Mouse (Mus musculus) G1E-ER4 (cell line): ENCODE data around the gene Krt35. TPM values are rescaled to one million over a fixed set of nuclear protein-coding genes. Genes with fewer than 3 reads are reported as not detected.

ENCODE experiments used
- GATA1 ChIP-seq: IDR thresholded peaks from one replicate; pipeline ENCODE4 v1.8.0; 2012; ENCODE audit warnings: low read length, inconsistent platforms
- polyA plus RNA-seq: library from polyadenylated mRNA; stranded (reverse); fragments of >175 nt; gene quantifications from 2 replicates; pipeline ENCODE4 v1.2.3, GENCODE M21; 2012

Gene Krt35
- polyA plus RNA-seq: not detected in 2 replicates

DNA sequence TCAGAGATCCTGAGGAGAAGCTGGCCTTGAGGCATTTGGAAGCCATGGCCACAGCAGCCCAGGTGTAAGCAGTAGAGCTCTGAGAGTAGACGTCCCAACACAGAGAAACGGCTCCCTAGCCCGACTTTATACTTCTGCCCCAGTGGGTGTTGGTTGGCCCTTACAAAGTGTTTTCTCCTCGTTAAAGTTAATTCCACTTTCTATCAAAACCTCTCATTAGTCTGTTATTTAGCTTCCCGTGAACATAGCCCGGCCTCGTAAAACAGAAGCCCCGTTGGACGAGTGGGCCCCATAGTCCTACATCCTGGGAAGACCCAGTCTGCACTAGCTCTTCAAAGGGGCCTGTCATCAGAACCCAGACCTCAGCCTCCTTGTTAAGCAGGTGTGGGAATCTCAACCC, at the start of gene Krt35:
Gene Krt35 (minus strand): TSS at position 101 of the 400 bp plus-strand sequence.
- TF ChIP-seq GATA1: no peak

DNA sequence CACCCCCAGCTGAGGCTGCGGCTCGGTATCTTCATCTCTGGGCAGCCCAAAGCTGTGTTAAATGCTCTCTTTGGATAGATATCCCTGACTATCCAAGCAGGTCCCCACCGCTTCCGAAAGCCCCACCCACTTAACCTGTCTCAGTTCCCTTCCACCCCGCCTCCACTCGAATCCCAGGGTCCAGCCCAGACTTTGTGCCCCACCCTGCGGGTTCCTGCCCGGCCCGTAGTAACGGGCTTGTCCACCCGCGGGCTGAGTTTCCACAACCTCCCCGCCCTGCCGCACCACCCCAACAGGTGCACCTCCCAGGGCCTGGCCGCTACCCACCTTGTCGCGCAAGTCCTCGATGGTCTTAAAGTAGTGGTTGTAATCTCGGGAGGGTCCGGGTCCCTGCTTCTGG, 49.1 kb upstream of the Krt35 start:
- no peak for TF ChIP-seq GATA1

DNA sequence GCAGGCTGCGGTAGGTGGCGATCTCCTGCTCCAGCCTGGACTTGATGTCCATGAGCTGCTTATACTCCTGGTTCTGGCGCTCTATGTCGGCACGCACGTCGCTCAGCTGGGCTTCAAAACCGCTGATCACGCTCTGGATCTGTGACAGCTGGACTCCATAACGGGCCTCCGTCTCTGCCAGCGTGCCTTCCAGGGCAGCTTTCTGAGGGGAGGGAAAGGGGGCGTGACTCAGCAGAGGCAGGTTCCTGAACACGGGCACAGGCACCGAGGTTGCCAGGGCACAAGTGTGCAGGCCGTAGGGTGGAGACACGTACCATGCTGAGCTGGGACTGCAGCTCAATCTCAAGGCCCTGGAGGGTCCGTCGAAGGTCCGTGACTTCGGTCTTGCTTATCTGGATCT, 44.9 kb upstream of the Krt35 start:
- TF ChIP-seq GATA1: no peak

DNA sequence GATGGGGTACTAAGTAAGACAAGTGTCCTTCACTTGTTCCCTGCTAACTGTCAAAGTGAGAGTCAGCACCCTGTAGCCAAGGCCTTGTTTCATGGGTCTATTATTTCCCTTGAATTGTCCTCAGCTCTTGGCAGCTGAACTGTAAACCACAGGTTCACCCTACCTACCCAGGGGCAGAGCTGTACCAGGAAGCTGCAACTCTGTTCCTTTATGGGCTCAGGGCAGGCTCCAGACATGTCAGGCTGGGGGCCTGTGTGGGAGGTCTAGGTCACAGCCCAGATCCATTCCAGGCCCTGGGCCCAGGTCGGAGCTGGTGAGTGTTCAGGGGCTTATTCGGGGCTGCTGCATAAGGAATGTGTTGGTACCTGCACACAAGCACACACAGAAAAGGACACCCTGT, 43.4 kb upstream of the Krt35 start:
- no peak for TF ChIP-seq GATA1

DNA sequence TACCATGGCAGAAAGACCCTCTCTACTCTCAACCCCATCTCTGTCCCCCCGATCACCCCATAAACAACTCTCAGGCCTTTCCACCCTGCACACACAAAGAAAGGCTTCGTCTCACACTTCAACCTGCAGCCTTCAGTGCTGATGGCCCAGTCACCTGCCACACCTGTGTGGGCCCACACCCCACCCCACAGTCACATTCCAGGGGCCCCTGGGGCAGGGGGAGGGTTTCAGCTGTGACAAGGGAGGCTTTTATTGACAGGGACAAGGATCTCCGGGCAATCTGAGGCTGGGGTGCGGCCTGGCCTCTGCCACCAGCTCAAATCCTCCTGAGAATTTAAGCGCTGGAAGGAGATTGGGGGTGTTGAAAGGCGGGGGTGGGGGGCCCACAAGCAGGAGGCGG, 42.8 kb upstream of the Krt35 start:
- no peak for TF ChIP-seq GATA1

DNA sequence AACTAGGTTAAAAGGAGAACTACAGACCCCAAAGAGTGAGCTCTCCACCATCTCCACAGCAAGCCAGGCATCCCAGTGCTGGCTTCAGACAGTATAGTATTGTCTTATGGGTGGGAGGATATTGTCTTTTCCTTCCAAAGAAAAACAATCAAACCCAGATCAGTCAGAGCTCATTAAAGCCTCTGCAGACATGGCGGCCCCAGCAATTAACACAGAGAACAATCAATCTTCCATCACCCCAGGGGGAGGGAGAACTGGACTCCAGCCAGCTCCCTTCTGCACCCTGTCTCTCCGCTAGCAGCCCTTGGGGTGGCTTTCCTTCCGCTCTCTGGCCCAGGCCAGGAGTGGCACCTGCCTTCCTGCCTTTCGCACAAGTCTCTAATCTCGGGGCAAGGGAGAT, 41.7 kb upstream of the Krt35 start:
- TF ChIP-seq GATA1: no peak

DNA sequence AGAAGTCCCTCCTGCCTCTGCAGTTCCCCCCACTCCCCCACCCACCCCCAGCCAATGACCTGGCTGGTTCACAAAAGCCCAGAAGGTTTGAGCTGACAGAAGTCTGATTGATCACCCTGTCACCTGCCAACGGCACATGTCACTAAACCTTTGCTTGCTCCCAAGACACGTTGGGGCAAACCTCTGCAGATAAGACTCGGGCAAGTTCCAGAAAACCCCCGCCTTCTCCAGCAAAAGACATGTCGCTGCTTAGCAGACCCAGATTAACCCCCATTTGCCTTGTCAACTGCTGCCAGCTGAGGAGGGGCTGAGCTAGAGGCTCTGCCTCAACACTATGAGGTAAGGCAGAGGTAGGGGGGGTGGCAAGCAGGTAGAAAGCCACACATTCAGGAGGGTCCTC, 40.5 kb upstream of the Krt35 start:
- TF ChIP-seq GATA1: no peak

DNA sequence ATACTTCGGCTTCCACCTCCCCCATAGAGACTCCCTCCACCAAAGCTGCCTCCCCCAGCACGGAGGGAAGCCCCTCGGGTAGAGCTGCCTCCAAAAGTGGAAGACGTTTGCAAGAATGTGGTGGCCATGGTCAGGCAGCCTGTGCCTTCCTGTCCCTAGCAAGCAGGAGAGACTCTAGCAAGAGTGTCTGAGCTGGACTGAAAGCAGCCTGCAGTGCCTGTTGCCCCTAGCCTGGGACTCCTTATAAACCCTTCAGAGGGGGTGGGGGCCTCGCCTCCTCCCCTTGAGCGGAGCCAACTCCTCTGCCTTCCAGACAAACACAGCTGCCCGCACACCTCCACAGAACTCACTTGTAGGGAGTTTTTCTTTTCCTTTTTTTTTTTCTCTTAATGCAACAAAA, 39.7 kb upstream of the Krt35 start, which contains the start of gene Krt15:
Gene Krt15 (minus strand): TSS at position 198 of the 400 bp plus-strand sequence.
- no peak for TF ChIP-seq GATA1

DNA sequence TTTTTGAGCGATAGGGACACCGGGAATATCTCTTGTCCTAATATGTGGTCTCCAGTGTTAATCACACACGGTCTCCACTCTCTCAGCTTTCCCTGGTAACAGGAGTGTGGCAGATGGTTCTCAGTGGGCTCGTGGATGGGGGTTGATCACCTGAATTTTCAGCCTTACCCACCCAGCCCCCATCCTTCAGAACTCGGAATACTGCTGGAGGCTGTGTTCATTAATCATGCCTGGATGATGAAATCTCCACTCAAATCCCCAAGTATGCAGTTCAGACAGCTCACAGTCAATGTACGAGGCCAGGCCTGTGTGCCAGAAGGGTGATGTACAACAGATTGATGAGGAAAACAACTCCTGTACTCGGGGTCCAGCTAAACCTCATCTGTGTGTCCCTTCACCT, 28.9 kb upstream of the Krt35 start:
- TF ChIP-seq GATA1: no peak

DNA sequence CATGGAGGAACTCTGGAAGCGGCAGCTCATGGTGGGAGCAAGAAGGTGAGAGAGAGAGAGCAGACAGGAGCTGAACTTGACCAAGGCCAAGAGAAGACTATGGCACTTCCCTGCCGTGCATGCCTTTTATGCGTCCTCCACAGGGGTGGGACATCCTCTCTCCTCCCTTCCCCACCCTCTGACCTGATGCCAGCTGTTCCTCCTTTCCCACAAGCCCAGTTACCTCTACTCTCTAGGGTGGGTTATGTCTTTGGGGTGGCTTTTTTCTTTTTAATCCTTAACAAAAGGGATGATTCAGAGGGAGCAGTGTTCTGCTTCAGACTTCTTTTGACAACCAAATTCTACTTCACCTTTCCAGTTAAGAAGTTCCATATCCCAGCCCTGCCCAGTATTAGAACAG, 25.4 kb upstream of the Krt35 start, which contains the start of gene Krt13:
Gene Krt13 (minus strand): TSS at position 101 of the 400 bp plus-strand sequence.
- TF ChIP-seq GATA1: no peak

DNA sequence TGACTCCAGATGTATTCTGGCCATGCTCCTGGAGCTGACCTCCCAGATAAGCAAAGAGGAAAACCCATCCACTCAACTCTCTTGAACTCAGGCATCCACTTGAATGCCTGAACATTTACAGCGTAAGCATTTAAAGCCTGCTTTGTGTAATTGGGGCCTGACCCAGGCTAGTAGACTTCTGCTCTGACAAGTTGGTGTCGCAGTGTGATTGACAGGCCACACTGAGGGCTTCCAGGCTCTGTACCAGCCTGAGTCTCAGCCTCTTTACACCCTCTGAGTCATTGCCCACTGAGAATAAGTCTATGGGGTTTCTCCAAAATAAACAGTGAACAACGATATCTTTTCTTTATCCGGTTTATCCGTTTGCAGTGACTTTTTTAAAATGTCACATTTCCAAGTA, 24.3 kb upstream of the Krt35 start:
- no peak for TF ChIP-seq GATA1

DNA sequence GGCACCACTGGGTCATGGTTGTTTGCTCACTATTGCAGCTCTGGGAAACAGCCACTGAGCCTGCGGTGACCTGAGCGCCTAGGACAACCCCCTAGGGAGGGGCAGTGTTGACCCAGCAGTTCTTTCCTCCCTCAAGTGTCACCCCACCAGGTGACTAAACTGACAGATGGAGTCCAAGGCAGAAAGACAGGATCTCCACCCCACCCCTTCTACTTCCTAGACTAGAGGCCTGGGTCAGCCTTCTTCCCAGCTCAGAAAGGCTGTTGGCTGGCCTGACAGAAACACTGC, 17.6 kb upstream of the Krt35 start:
- TF ChIP-seq GATA1: no peak

DNA sequence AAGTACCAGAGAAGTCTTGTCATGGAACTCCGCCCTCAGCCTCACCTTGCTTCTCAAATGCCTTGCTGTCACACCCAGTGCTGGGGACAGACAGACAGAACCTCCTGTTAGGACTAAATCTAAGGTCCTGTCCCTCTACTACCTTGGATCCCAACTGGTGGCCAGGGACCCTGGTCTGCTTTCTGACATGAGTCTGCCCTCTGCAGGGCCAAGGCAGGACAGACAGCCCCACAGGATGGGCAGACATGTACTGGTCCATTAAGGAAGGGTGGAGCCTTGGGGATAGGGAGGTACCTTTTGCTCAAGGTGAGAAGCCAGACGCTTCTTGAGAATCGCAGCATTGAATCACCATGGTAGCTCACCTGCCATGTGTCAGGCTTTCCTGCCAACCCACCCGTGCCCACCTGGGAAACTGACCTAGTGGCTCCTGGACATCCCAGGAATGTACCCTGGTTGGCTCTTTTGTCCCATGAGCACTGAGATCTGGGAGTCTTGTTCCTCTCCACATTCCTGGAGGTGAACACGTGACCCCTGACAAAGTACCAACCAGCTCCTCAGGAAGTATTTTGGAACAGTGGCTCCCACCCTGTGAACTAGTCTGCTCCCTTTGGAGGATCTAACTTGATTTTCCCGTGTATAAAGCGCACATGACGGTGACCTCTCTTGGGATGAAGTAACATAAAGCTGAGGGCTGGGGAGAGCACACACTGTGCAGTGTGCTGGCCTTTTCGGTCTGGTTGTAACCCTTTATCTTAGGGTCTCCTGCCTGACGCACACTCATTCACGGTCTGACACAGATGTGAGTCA, 17.1 kb upstream of the Krt35 start:
- TF ChIP-seq GATA1: no peak

DNA sequence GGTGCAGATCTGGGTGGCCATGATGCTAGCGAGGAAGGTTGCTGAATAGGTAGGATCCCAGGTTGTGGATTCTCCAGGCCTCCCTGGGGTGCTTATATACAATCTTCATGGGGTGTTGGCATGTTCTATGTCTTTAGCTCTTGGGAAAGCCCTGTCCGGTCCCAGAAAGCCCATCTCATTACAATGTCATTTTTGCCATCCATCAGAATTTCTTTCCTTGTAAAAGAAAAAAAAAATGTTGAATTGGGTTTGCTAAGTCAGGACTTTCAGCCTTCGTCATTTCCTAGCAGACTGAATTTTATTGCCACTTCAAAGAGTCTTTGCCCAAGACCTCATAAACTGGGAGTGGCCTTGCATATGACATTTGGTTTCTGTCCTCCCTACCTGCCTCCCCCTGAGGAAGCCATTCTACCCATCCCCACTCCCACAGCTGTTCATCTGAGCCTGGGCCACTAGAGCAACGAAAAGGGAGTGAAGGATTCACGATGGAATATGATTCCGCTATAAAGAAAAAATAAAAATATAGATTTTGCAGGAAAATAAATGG, 9.6 kb upstream of the Krt35 start, which contains the start of gene Krt36:
Gene Krt36 (minus strand): TSS at position 51 of the 547 bp plus-strand sequence.
- TF ChIP-seq GATA1: no peak

DNA sequence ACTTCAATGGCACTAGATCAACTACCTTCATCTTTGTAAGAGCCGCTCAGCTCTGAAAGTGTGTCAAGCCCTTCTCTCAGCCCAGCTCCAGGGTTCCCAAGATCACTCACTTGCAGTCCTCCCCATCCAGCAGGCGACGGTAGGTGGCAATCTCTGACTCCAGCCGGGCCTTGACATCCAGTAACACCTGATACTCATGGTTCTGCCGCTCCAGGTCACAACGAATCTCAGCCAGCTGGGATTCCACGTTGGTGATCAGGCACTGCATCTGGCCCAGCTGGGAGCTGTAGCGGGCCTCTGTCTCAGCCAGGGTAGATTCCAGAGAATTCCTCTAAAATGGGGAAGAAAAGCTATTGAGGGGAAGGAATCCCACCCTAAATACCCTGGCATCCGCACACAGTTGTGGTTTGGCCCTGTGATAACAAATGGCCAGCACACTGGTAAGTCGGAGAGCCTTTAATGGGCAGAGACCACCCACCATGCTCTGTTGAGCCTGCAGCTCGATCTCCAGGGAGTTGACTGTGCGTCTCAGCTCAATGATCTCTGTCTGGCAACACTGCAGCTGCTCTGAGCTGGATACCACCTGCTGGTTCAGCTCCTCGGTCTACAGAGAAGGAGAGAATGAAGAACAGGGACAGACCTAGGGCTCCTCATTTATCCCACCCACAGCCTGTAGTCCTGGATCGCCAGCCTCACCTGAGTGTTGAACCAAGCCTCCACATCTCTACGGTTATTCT, 6.8 kb upstream of the Krt35 start:
- TF ChIP-seq GATA1: no peak

DNA sequence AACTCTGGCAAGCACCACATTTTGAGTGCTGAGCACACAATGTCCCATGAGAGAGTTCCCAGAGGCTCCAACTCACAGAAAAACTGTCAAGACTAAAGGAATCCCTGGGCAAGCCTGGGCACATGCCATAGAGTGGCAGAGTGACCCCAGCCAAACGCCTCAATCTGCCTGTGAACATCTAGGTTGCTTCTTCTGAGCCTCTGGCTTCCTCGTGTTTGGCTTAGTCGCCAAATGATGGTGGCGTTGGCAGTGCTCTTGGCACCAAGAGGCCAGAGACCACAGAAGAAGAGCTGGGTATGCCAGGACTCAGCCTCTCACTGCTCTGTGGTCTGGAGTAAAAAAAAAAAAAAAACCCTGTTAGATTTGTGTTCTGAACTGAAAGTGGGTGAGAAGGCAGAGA, 4.3 kb upstream of the Krt35 start:
- TF ChIP-seq GATA1: no peak

DNA sequence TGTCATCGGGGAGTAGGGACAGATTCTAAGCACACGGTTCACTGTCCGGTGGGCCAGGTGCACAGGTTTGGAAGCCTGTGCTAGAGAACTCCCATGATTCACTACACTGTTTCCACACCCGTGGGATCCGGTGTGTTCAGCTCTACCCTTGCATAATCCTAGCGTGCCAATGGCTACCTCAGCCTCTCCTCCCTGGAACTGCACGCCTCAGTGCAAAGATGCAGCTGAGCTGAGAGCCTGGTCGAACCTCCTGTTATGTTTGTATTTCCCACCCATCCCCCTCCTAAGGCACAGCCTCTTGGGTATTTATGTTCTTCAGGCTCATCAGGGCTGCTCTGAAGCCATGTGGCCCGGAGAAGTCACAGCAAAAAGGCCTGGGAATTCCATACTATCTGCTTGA, 1.8 kb upstream of the Krt35 start:
- no peak for TF ChIP-seq GATA1
